Mouse (Mus musculus) stomach, postnatal 0 days (tissue): Measurements from ENCODE around the gene Pgbd5.

Experiments used
- CTCF ChIP-seq: IDR thresholded peaks from 2 replicates; pipeline ENCODE4 v1.5.1; 2016; ENCODE audit warnings: antibody characterized with exemption, low read depth, mild to moderate bottlenecking, moderate library complexity
- EP300 ChIP-seq: optimal IDR thresholded peaks from 2 replicates; pipeline ENCODE3; 2016; ENCODE audit warnings: antibody characterized with exemption

DNA sequence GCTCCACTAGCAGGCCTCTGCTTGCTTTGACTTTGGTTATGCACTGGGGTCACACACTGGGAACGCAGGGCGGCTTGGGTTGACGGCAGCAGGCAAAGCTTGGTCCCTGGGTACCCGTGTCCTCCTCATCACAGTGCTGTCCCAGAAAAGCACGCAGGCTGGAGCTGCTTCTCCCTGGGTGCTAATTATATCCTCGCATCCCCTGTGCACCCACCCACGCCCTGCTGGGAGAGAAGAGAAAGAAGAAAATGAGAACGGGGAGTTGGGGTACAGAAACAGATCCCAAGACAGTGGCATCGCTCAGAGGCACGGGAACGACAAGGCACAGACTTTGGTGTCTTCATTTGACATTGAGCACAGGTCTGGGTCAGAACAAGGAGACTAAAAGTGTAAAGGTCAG lies 50.0 kb downstream of the Pgbd5 start:
- TF ChIP-seq CTCF (no peak), EP300 (no peak)
